Mouse (Mus musculus): ENCODE data around the gene Ptpn1.

GRCm38 (mm10) chr2:168005005-168005404, 73.1 kb downstream of the Ptpn1 start:
- TF ChIP-seq CTCF (IDR thresholded peaks at IDR 0.05; ENCODE audit: control insufficient read depth, insufficient read depth, insufficient read length) (no peak), MYOG (IDR thresholded peaks at IDR 0.05; ENCODE audit: control insufficient read depth, extremely low read depth, insufficient read length) (no peak), MYOD1 (IDR thresholded peaks at IDR 0.05; ENCODE audit: control insufficient read depth, insufficient read length, low read depth) (no peak), USF1 (IDR thresholded peaks at IDR 0.05; ENCODE audit: low read depth) (no peak)
